Mouse (Mus musculus) ES-Bruce4 (cell line): ENCODE measurements around the gene Dnajb3. TPM values are rescaled to one million over a fixed set of nuclear protein-coding genes. Genes with fewer than 3 reads are reported as not detected.

Source experiments
- H3K27ac ChIP-seq: 2 replicates; pipeline ENCODE4 v1.5.1; 2012; ENCODE audit warnings: low read length, inconsistent platforms; ENCODE audit not compliant: insufficient read depth
- H3K27me3 ChIP-seq: 2 replicates; pipeline ENCODE4 v1.6.1; 2012; ENCODE audit warnings: mild to moderate bottlenecking, low read length, inconsistent platforms; ENCODE audit not compliant: control insufficient read depth, poor library complexity, insufficient read depth, severe bottlenecking
- H3K36me3 ChIP-seq: 2 replicates; pipeline ENCODE4 v1.6.1; 2012; ENCODE audit warnings: inconsistent platforms, mild to moderate bottlenecking, low read length, moderate library complexity; ENCODE audit not compliant: control insufficient read depth, poor library complexity, insufficient read depth, severe bottlenecking
- H3K4me1 ChIP-seq: one replicate; pipeline ENCODE4 v1.8.1; 2011; ENCODE audit warnings: low read length; ENCODE audit not compliant: control insufficient read depth, insufficient read depth
- H3K4me3 ChIP-seq: 2 replicates; pipeline ENCODE4 v1.5.1; 2011; ENCODE audit warnings: low read depth, mild to moderate bottlenecking, low read length
- H3K9ac ChIP-seq: 2 replicates; pipeline ENCODE4 v1.6.1; 2012; ENCODE audit warnings: low read depth, mild to moderate bottlenecking, inconsistent platforms; ENCODE audit not compliant: poor library complexity, severe bottlenecking
- H3K9me3 ChIP-seq: replicated peaks from 2 replicates; pipeline ENCODE4 v1.6.1; 2012; ENCODE audit warnings: mild to moderate bottlenecking, low read length, inconsistent platforms; ENCODE audit not compliant: control insufficient read depth, poor library complexity, insufficient read depth, severe bottlenecking
- CTCF ChIP-seq: IDR thresholded peaks from one replicate; pipeline ENCODE4 v1.8.1; 2011; ENCODE audit warnings: low read depth, low read length
- EP300 ChIP-seq: IDR thresholded peaks from 2 replicates; pipeline ENCODE4 v1.6.1; 2011; ENCODE audit warnings: low read depth, low read length; ENCODE audit not compliant: insufficient read depth
- POLR2A ChIP-seq: IDR thresholded peaks from one replicate; pipeline ENCODE4 v1.8.1; 2011; ENCODE audit warnings: low read length; ENCODE audit not compliant: insufficient read depth
- polyA plus RNA-seq: library from polyadenylated mRNA; stranded (reverse); fragments of >200 nt; gene quantifications from 2 replicates; pipeline ENCODE4 v1.2.4, GENCODE M21; 2011; ENCODE audit warnings: low read depth; ENCODE audit not compliant: missing spikeins, insufficient read depth, insufficient read length

The Dnajb3 gene
- polyA plus RNA-seq, 1 experiment = 1.2 TPM

GRCm38 (mm10) chr1:88214462-88214952, 8.9 kb upstream of the Dnajb3 start:
- Histone ChIP-seq H3K36me3 (no peaks in the 10 kb centered on the region), H3K4me3 (no peak overlapping the region), H3K9me3 (peaks cover 8% of the 10 kb centered on the region; the same call in 1 of the 2 replicates), H3K27me3 (no peaks in the 10 kb centered on the region), H3K27ac (no peak overlapping the region), H3K9ac (no peak overlapping the region), H3K4me1 (no peaks in the 10 kb centered on the region)
- TF ChIP-seq CTCF (no peak), POLR2A (no peak), EP300 (no peak)

- H3K4me3 ChIP-seq = no peak overlapping the region
- no peaks in the 10 kb centered on the region for H3K4me1 ChIP-seq
- no peak overlapping the region for H3K27ac ChIP-seq
- H3K36me3 ChIP-seq = no peaks in the 10 kb centered on the region
- no peaks in the 10 kb centered on the region for H3K27me3 ChIP-seq
- TF ChIP-seq CTCF (no peak), POLR2A (no peak), EP300 (no peak)
- peaks cover 8% of the 10 kb centered on the region; the same call in 1 of the 2 replicates for H3K9me3 ChIP-seq
- H3K9ac ChIP-seq = no peak overlapping the region
These were observed 8.3 kb upstream of the Dnajb3 start for GRCm38 (mm10) chr1:88213766-88214461.

- no peaks in the 10 kb centered on the region for H3K4me1 ChIP-seq
- H3K4me3 ChIP-seq = no peak overlapping the region
- peaks cover 8% of the 10 kb centered on the region; the same call in 1 of the 2 replicates for H3K9me3 ChIP-seq
- H3K9ac ChIP-seq = no peak overlapping the region
- H3K36me3 ChIP-seq = no peaks in the 10 kb centered on the region
- H3K27ac ChIP-seq = no peak overlapping the region
- no peaks in the 10 kb centered on the region for H3K27me3 ChIP-seq
- no peak for TF ChIP-seq POLR2A
- no peak for TF ChIP-seq EP300
- no peak for TF ChIP-seq CTCF
These were observed 7.5 kb upstream of the Dnajb3 start for GRCm38 (mm10) chr1:88213061-88213460.

GRCm38 (mm10) chr1:88212341-88213045, 6.9 kb upstream of the Dnajb3 start:
- Histone ChIP-seq H3K4me3 (no peak overlapping the region), H3K36me3 (no peaks in the 10 kb centered on the region), H3K27ac (no peak overlapping the region), H3K4me1 (no peaks in the 10 kb centered on the region), H3K9ac (no peak overlapping the region), H3K9me3 (peaks cover 7% of the 10 kb centered on the region; the same call in 1 of the 2 replicates), H3K27me3 (no peaks in the 10 kb centered on the region)
- TF ChIP-seq POLR2A (no peak), EP300 (no peak), CTCF (no peak)

GRCm38 (mm10) chr1:88211812-88212211, 6.2 kb upstream of the Dnajb3 start, which contains the start of gene Ugt1a1:
Ugt1a1 (plus strand) TSS chr1:88211959.
- Histone ChIP-seq H3K9ac (no peak within 1 kb of the TSS), H3K27ac (no peak within 1 kb of the TSS), H3K9me3 (peaks cover 4% of the 10 kb centered on the region; the same call in 1 of the 2 replicates), H3K36me3 (no peaks in the 10 kb centered on the region), H3K27me3 (peaks cover 2% of the 10 kb centered on the region; the same call in 1 of the 2 replicates), H3K4me3 (no peak within 1 kb of the TSS), H3K4me1 (no peaks in the 10 kb centered on the region)
- no peak for TF ChIP-seq CTCF
- no peak for TF ChIP-seq EP300
